Mouse (Mus musculus): Measurements from ENCODE around the gene Cd22.

GRCm38 (mm10) chr7:30829428-30829827 is 50.7 kb downstream of the Cd22 start:
- TF ChIP-seq POLR2A (IDR thresholded peaks at IDR 0.05; ENCODE audit: low read depth, low read length) (no peak), CTCF (conservative IDR thresholded peaks at IDR 0.05; ENCODE audit: insufficient read depth, insufficient read length, low read depth, low read length) (no peak)

Measured in kidney, adult 2 months (tissue).